Comparison of ENCODE assay signal across 49 mouse cellular contexts in genomic region chr7:6252410-6252809, GRCm38 (mm10). TPM values are rescaled to one million over a fixed set of nuclear protein-coding genes. Genes with fewer than 3 reads are reported as not detected.
"Had no signal": no experiment of that assay in that cellular context is flagged by ENCODE, and none has a peak within 500 bp of the region (broad histone marks: within the 10 kb centered on the region; RNA-seq: fewer than 3 reads in every experiment).

TSS of gene Epp13 (plus strand) at chr7:6252710.

- DNase-seq: heart, postnatal 10 days; heart, postnatal 14 days; heart, postnatal 4 days; kidney, adult 11 months; kidney, adult 18-20 months; kidney, adult 8-10 months; kidney, adult 9 months; kidney, postnatal 10 days; kidney, postnatal 14 days; kidney, postnatal 25 days; kidney, postnatal 36 days; layer of hippocampus, adult 9-11 months; layer of hippocampus, postnatal 36 days had no signal

- H3K4me3 ChIP-seq: heart, embryonic 10.5 days; heart, embryonic 12.5 days; heart, embryonic 13.5 days; heart, embryonic 15.5 days; hindbrain, embryonic 10.5 days; hindbrain, embryonic 12.5 days; hindbrain, embryonic 13.5 days; hindbrain, embryonic 15.5 days; intestine, embryonic 15.5 days; kidney, embryonic 15.5 days; layer of hippocampus, adult 2 months; left cerebral cortex, adult 2 months had no signal

- H3K27ac ChIP-seq: heart, embryonic 10.5 days; heart, embryonic 13.5 days; heart, embryonic 15.5 days; hindbrain, embryonic 10.5 days; hindbrain, embryonic 12.5 days; hindbrain, embryonic 13.5 days; hindbrain, embryonic 14.5 days; hindbrain, embryonic 15.5 days; hindbrain, postnatal 0 days; intestine, embryonic 15.5 days; kidney, embryonic 15.5 days; kidney, postnatal 0 days; layer of hippocampus, adult 2 months; left cerebral cortex, adult 2 months had no signal

- H3K4me1 ChIP-seq: heart, embryonic 10.5 days; heart, embryonic 12.5 days; heart, embryonic 13.5 days; heart, embryonic 15.5 days; hindbrain, embryonic 10.5 days; hindbrain, embryonic 12.5 days; hindbrain, embryonic 13.5 days; hindbrain, embryonic 15.5 days; intestine, embryonic 15.5 days; kidney, embryonic 15.5 days had no signal

- ATAC-seq: hindbrain, embryonic 16.5 days; hindbrain, postnatal 0 days; inflammation-experienced regulatory T-cells, adult 6 months; intestine, embryonic 15.5 days; intestine, embryonic 16.5 days; intestine, postnatal 0 days had no signal

- H3K9ac ChIP-seq: heart, embryonic 12.5 days; heart, embryonic 13.5 days; heart, embryonic 15.5 days; hindbrain, embryonic 12.5 days; hindbrain, embryonic 13.5 days; hindbrain, embryonic 14.5 days; hindbrain, embryonic 15.5 days; intestine, embryonic 15.5 days; kidney, embryonic 15.5 days had no signal

- H3K4me2 ChIP-seq: heart, embryonic 11.5 days; heart, embryonic 12.5 days; heart, embryonic 13.5 days; heart, embryonic 15.5 days; hindbrain, embryonic 12.5 days; hindbrain, embryonic 13.5 days; hindbrain, embryonic 14.5 days; hindbrain, embryonic 15.5 days; intestine, embryonic 15.5 days; kidney, embryonic 15.5 days had no signal

- H3K9me3 ChIP-seq: heart, embryonic 13.5 days; heart, embryonic 15.5 days; hindbrain, embryonic 12.5 days; hindbrain, embryonic 13.5 days; hindbrain, embryonic 15.5 days; intestine, embryonic 15.5 days; kidney, embryonic 15.5 days had no signal

- H3K27me3 ChIP-seq: heart, embryonic 12.5 days; heart, embryonic 13.5 days; heart, embryonic 15.5 days; hindbrain, embryonic 12.5 days; hindbrain, embryonic 13.5 days; hindbrain, embryonic 15.5 days; intestine, embryonic 15.5 days; kidney, embryonic 15.5 days had no signal

- H3K36me3 ChIP-seq: heart, embryonic 10.5 days; heart, embryonic 12.5 days; heart, embryonic 13.5 days; heart, embryonic 15.5 days; hindbrain, embryonic 10.5 days; hindbrain, embryonic 12.5 days; hindbrain, embryonic 13.5 days; hindbrain, embryonic 15.5 days; intestine, embryonic 15.5 days; kidney, embryonic 15.5 days had no signal

RNA-seq across cellular contexts. Expression of gene Epp13, which starts in this region (rescaled TPM):
- total RNA-seq: heart, postnatal 10 days; heart, postnatal 14 days; heart, postnatal 25 days; heart, postnatal 4 days; hematopoietic stem cell, adult 5-6 weeks; hindbrain, postnatal 0 days; layer of hippocampus, adult 18-20 months; layer of hippocampus, adult 2 months; layer of hippocampus, adult 8-10 months; layer of hippocampus, postnatal 10 days; layer of hippocampus, postnatal 14 days; layer of hippocampus, postnatal 25 days; layer of hippocampus, postnatal 36 days; left cerebral cortex, adult 18-20 months; left cerebral cortex, adult 2 months; left cerebral cortex, adult 8-10 months had no signal
- polyA plus RNA-seq: heart, embryonic 10.5 days; heart, embryonic 11.5 days; heart, embryonic 12.5 days; heart, embryonic 13.5 days; heart, embryonic 14.5 days; heart, embryonic 15.5 days; heart, embryonic 16.5 days; heart, postnatal 0 days; hindbrain, embryonic 11.5 days; hindbrain, embryonic 12.5 days; hindbrain, embryonic 14.5 days; hindbrain, embryonic 16.5 days; inflammation-experienced regulatory T-cells, adult 6 months; intestine, embryonic 14.5 days; intestine, embryonic 15.5 days; intestine, embryonic 16.5 days; intestine, postnatal 0 days; kidney, embryonic 14.5 days; kidney, embryonic 15.5 days; kidney, embryonic 16.5 days; kidney, postnatal 0 days had no signal
